Mouse (Mus musculus): ENCODE measurements around the gene Kansl1. TPM values are rescaled to one million over a fixed set of nuclear protein-coding genes. Genes with fewer than 3 reads are reported as not detected.

Kansl1 gene
- polyA plus RNA-seq, 1 experiment from 2014 or later = 4.1 TPM

- Histone ChIP-seq H3K9ac (replicated peaks) (no peak overlapping the region), H3K4me1 (ENCODE audit: insufficient read depth) (peaks cover 5% of the 10 kb centered on the region), H3K27me3 (ENCODE audit: insufficient read depth, low read length) (no peaks in the 10 kb centered on the region), H3K9me3 (ENCODE audit: low read length) (peaks cover 5% of the 10 kb centered on the region; the same call in 1 of the 2 replicates), H3K4me2 (ENCODE audit: low read depth, low read length) (no peak overlapping the region), H3K27ac (ENCODE audit: low read depth) (no peak overlapping the region), H3K4me3 (ENCODE audit: low read depth, low read length) (no peak overlapping the region), H3K36me3 (replicated peaks; ENCODE audit: insufficient read depth, low read length) (no peaks in the 10 kb centered on the region)
- no peak for DNase-seq
- TF ChIP-seq EP300 (IDR thresholded peaks at IDR 0.05; ENCODE audit: low read depth) (no peak), CTCF (IDR thresholded peaks at IDR 0.05; ENCODE audit: low read depth) (no peak)
- no peak for ATAC-seq
- 50% methylated on average over 4 of the region's 4 CpGs for WGBS (ENCODE audit: insufficient replicate concordance)
Observed at GRCm38 (mm10) chr11:104322142-104322541, 146.5 kb downstream of the Kansl1 start.

DNA sequence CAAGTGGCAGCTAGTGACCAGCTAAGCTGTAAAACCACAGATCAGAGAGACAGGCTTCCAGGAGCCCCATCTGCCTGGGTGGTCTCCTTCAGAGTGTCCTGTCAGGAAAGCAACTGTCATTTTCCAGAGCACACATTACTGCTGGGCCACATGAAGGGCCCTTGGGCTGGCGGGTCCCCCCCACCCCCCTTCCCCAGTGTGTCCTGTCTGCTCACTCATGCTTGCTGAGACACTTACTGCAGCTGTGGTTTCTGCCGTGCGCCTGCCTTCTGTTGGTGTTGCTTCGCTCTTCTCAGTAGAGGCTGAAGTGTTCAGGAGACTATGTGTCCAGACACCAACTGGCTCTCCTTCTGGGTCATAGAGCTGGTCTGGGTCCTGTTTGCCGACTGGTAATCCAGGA is 148.2 kb downstream of the Kansl1 start:
- H3K27me3 ChIP-seq (ENCODE audit: insufficient read depth, low read length) = no peaks in the 10 kb centered on the region
- H3K36me3 ChIP-seq (replicated peaks; ENCODE audit: insufficient read depth, low read length) = no peaks in the 10 kb centered on the region
- WGBS (ENCODE audit: insufficient replicate concordance) = 37% methylated on average over 5 of the region's 5 CpGs
- H3K4me2 ChIP-seq (ENCODE audit: low read depth, low read length) = no peak overlapping the region
- ATAC-seq (no peak), DNase-seq (peak; percentile 14)
- TF ChIP-seq EP300 (IDR thresholded peaks at IDR 0.05; ENCODE audit: low read depth) = no peak
- peaks cover 5% of the 10 kb centered on the region for H3K4me1 ChIP-seq (ENCODE audit: insufficient read depth)
- H3K4me3 ChIP-seq (ENCODE audit: low read depth, low read length) = no peak overlapping the region
- H3K27ac ChIP-seq (ENCODE audit: low read depth) = no peak overlapping the region
- no peak overlapping the region for H3K9ac ChIP-seq (replicated peaks)
- H3K9me3 ChIP-seq (ENCODE audit: low read length) = peaks cover 3% of the 10 kb centered on the region; the same call in 1 of the 2 replicates

DNA sequence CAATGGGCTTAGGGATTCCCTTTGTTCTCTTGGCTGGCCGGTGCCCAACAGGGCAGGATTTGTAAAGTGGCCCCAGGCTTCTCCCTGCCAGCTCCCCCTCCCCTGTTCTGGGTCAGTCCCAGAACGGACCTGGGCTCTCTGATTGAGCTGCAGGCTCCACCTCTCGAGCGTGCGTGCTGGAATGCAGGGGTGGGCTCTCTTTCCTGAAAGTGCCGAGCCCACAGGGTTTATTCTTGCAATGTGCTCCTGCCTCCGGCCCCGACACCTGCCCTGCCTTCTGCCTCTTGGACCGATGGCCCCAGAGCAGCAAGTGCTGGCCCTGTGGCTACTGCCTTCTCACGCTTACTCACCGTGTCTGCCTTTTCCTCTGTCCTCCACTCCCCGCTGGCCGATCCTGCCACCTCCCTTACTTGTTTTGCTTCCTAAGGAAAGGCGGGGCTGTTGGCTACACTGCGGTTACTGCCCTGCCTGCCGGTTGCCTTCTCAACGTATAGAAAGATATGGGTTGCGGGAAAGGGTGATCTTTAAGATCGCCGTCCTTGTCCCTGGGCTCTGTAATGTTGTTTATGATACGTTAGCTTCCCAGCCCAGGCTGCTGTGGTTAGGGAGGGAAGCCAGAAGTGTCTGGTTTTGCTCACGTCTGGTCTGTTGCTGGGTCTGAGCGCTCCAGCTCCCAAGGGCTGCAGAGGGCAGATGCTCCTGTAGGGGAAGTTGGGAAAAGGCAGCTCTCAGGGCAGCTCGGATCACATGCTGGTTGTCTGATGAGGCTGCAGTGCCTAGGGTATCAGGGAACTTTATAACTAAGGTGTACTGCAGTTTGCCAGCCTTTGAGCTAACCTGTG is 149.5 kb downstream of the Kansl1 start:
- Histone ChIP-seq H3K9me3 (ENCODE audit: low read length) (peaks cover 3% of the 10 kb centered on the region; the same call in 1 of the 2 replicates), H3K4me3 (ENCODE audit: low read depth, low read length) (peak overlapping the region; percentile 35), H3K27ac (ENCODE audit: low read depth) (no peak overlapping the region), H3K27me3 (ENCODE audit: insufficient read depth, low read length) (no peaks in the 10 kb centered on the region), H3K4me1 (ENCODE audit: insufficient read depth) (peaks cover 5% of the 10 kb centered on the region), H3K9ac (replicated peaks) (peak overlapping the region; percentile 41), H3K4me2 (ENCODE audit: low read depth, low read length) (peak overlapping the region; percentile 72), H3K36me3 (replicated peaks; ENCODE audit: insufficient read depth, low read length) (no peaks in the 10 kb centered on the region)
- 3% methylated on average over 24 of the region's 24 CpGs for WGBS (ENCODE audit: insufficient replicate concordance)
- peak; percentile 23 for DNase-seq
- TF ChIP-seq CTCF (IDR thresholded peaks at IDR 0.05; ENCODE audit: low read depth) = 0 out of 2 replicates have a peak, but pooled peaks have one; percentile 12
- TF ChIP-seq EP300 (IDR thresholded peaks at IDR 0.05; ENCODE audit: low read depth) = no peak
- ATAC-seq = peak; percentile 36

- Histone ChIP-seq H3K36me3 (replicated peaks; ENCODE audit: insufficient read depth, low read length) (no peaks in the 10 kb centered on the region), H3K9me3 (ENCODE audit: low read length) (peaks cover 3% of the 10 kb centered on the region; the same call in 1 of the 2 replicates), H3K4me2 (ENCODE audit: low read depth, low read length) (no peak overlapping the region), H3K27ac (ENCODE audit: low read depth) (no peak overlapping the region), H3K27me3 (ENCODE audit: insufficient read depth, low read length) (no peaks in the 10 kb centered on the region), H3K9ac (replicated peaks) (no peak overlapping the region), H3K4me3 (ENCODE audit: low read depth, low read length) (no peak overlapping the region), H3K4me1 (ENCODE audit: insufficient read depth) (peaks cover 5% of the 10 kb centered on the region)
- WGBS (ENCODE audit: insufficient replicate concordance) = 42% methylated on average over 3 of the region's 3 CpGs
- TF ChIP-seq EP300 (IDR thresholded peaks at IDR 0.05; ENCODE audit: low read depth) (no peak), CTCF (IDR thresholded peaks at IDR 0.05; ENCODE audit: low read depth) (no peak)
- DNase-seq = no peak
- no peak for ATAC-seq
Observed at GRCm38 (mm10) chr11:104317631-104318030, 151.0 kb downstream of the Kansl1 start.

DNA sequence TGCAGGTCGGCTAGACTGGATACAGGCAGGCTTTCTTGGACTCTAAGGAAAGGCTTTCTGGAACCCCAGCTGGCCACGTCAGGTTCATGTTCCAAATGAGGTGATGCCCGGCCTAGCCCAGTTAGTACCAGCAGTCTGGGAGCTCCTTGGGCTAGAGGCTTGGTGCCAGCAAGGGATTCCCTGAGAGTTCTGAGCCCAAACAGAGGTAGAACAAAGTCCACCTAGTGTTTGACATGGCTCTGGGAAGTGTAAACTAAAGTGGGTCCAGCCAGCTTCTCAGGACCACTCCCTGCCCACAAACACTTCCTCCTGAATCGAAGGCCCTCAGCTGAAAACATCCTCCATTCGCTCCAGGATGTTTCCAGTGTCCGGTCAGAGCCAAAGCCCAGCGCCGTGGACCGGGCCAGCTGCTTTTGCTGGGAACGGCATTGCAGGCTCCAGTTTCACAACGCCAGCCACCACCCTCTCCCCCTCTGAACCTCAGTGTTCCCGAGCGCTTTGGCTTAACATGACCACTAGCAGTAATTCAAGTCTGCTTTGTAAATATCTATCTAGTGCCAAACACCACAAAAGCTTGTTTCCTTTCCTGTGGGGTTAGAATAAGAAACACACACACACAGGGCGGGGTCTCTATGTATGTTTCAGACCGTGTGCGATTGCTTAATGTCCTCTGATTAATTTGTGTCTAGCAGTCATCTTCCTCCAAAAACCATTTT is 151.8 kb downstream of the Kansl1 start:
- ATAC-seq = no peak
- Histone ChIP-seq H3K4me2 (ENCODE audit: low read depth, low read length) (no peak overlapping the region), H3K27ac (ENCODE audit: low read depth) (no peak overlapping the region), H3K9ac (replicated peaks) (no peak overlapping the region), H3K27me3 (ENCODE audit: insufficient read depth, low read length) (no peaks in the 10 kb centered on the region), H3K4me1 (ENCODE audit: insufficient read depth) (peaks cover 5% of the 10 kb centered on the region), H3K9me3 (ENCODE audit: low read length) (peaks cover 3% of the 10 kb centered on the region; the same call in 1 of the 2 replicates), H3K36me3 (replicated peaks; ENCODE audit: insufficient read depth, low read length) (no peaks in the 10 kb centered on the region), H3K4me3 (ENCODE audit: low read depth, low read length) (no peak overlapping the region)
- DNase-seq = no peak
- TF ChIP-seq CTCF (IDR thresholded peaks at IDR 0.05; ENCODE audit: low read depth) (no peak), EP300 (IDR thresholded peaks at IDR 0.05; ENCODE audit: low read depth) (no peak)
- 44% methylated on average over 16 of the region's 16 CpGs for WGBS (ENCODE audit: insufficient replicate concordance)

- TF ChIP-seq CTCF (IDR thresholded peaks at IDR 0.05; ENCODE audit: low read depth) (peak; percentile 97), EP300 (IDR thresholded peaks at IDR 0.05; ENCODE audit: low read depth) (no peak)
- ATAC-seq (peak; percentile 58; the same call in 1 of the 2 replicates), DNase-seq (peak; percentile 90)
- Histone ChIP-seq H3K27me3 (ENCODE audit: insufficient read depth, low read length) (no peaks in the 10 kb centered on the region), H3K9me3 (ENCODE audit: low read length) (peaks cover 3% of the 10 kb centered on the region; the same call in 1 of the 2 replicates), H3K4me2 (ENCODE audit: low read depth, low read length) (no peak overlapping the region), H3K27ac (ENCODE audit: low read depth) (no peak overlapping the region), H3K4me3 (ENCODE audit: low read depth, low read length) (no peak overlapping the region), H3K36me3 (replicated peaks; ENCODE audit: insufficient read depth, low read length) (no peaks in the 10 kb centered on the region), H3K9ac (replicated peaks) (no peak overlapping the region), H3K4me1 (ENCODE audit: insufficient read depth) (peaks cover 5% of the 10 kb centered on the region)
- WGBS (ENCODE audit: insufficient replicate concordance) = 3% methylated on average over 6 of the region's 6 CpGs
Observed at GRCm38 (mm10) chr11:104315703-104316102, 153.0 kb downstream of the Kansl1 start.

All from liver, postnatal 0 days (tissue).